Mouse (Mus musculus) midbrain, embryonic 13.5 days (tissue): Measurements from ENCODE around the gene Usp46. TPM values are rescaled to one million over a fixed set of nuclear protein-coding genes. Genes with fewer than 3 reads are reported as not detected.

ENCODE experiments used
- ATAC-seq: fragments of 200-750 bp; cut with Nextera tagmentation; 2 replicates; pipeline ENCODE4 v1.8.0; 2017; ENCODE audit warnings: mild to moderate bottlenecking, moderate TSS enrichment, moderate library complexity
- H3K27ac ChIP-seq: fragments of 300-500 bp; sonication (generic); 2 replicates; pipeline ENCODE4 v1.5.1; 2015; ENCODE audit warnings: inconsistent platforms, mild to moderate bottlenecking, moderate library complexity
- H3K27me3 ChIP-seq: fragments of 300-500 bp; sonication (generic); 2 replicates; pipeline ENCODE4 v1.6.1; 2015; ENCODE audit warnings: mild to moderate bottlenecking, inconsistent platforms
- H3K36me3 ChIP-seq: fragments of 300-500 bp; sonication (generic); 2 replicates; pipeline ENCODE4 v1.6.1; 2015; ENCODE audit warnings: mild to moderate bottlenecking, inconsistent platforms
- H3K4me1 ChIP-seq: fragments of 300-500 bp; sonication (generic); replicated peaks from 2 replicates; pipeline ENCODE4 v1.6.1; 2015; ENCODE audit warnings: inconsistent platforms
- H3K4me2 ChIP-seq: fragments of 300-500 bp; sonication (generic); replicated peaks from 2 replicates; pipeline ENCODE4 v1.6.1; 2015; ENCODE audit warnings: moderate library complexity, mild to moderate bottlenecking, inconsistent platforms
- H3K4me3 ChIP-seq: fragments of 300-500 bp; sonication (generic); replicated peaks from 2 replicates; pipeline ENCODE4 v1.5.1; 2015; ENCODE audit warnings: mild to moderate bottlenecking, inconsistent platforms
- H3K9ac ChIP-seq: fragments of 300-500 bp; sonication (generic); replicated peaks from 2 replicates; pipeline ENCODE4 v1.6.1; 2015; ENCODE audit warnings: mild to moderate bottlenecking, inconsistent platforms
- H3K9me3 ChIP-seq: fragments of 300-500 bp; sonication (generic); 2 replicates; pipeline ENCODE4 v1.6.1; 2016; ENCODE audit warnings: mild to moderate bottlenecking, inconsistent platforms
- WGBS: fragments of 180-500 bp; shearing (Covaris S2); methylation state at CpG from one replicate; pipeline ENCODE4 v1.1.7; 2015; 5-methylcytosine and 5-hydroxymethylcytosine counted together
- polyA plus RNA-seq: library from polyadenylated mRNA; unstranded; fragments of >200 nt; fragmentation: Nextera tagmentation; extraction: Ambion mirVana; gene quantifications from 2 replicates; pipeline ENCODE4 v1.2.1, GENCODE M21; 2015

The Usp46 gene
- polyA plus RNA-seq, 1 experiment from 2014 or later: 23.9 TPM

DNA sequence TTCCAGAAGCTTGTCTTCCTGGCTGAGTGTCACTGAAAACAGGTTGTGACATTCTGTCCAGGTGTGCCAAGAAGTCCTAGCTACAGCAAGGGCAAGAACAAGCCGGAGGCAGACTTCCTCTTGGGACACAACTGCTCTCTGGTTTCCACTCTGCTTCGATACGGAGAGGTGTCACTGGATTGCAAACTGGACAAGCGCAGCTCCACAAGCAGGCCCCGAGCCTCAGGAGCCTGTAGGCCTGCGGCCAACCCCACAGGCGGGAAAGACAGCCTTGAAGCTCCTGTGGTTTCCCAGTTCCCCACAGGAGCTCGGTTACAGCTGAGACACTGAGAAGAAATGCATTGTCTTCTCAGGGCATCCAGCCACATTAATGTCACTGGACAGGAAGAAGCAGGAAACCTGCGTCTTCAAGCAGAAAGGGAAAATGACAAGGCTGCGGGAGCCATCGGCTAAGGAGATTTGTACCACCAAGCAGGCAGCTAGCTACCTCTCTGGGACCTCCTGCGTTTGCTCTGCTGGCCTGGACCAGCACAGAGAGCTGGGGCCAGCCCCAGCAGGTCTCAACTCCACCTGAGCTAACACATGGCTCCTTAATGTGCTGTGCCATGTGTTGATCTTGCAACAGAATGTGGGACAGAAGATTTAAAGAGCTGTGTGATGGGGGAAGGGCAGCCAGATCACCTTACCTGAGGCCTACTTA, 1.7 kb downstream of the Usp46 start:
- H3K4me2 ChIP-seq: peak overlapping the region; percentile 83
- H3K4me1 ChIP-seq: peaks cover 36% of the 10 kb centered on the region
- H3K27ac ChIP-seq: peak overlapping the region; percentile 1; the same call in 1 of the 2 replicates
- peak overlapping the region; percentile 79 for H3K4me3 ChIP-seq
- H3K27me3 ChIP-seq: peaks cover 4% of the 10 kb centered on the region; the same call in 1 of the 2 replicates
- H3K9ac ChIP-seq: peak overlapping the region; percentile 51; the same call in 1 of the 2 replicates
- WGBS: 51% methylated on average over 12 of the region's 12 CpGs
- no peaks in the 10 kb centered on the region for H3K9me3 ChIP-seq
- no peak for ATAC-seq
- H3K36me3 ChIP-seq: no peaks in the 10 kb centered on the region

DNA sequence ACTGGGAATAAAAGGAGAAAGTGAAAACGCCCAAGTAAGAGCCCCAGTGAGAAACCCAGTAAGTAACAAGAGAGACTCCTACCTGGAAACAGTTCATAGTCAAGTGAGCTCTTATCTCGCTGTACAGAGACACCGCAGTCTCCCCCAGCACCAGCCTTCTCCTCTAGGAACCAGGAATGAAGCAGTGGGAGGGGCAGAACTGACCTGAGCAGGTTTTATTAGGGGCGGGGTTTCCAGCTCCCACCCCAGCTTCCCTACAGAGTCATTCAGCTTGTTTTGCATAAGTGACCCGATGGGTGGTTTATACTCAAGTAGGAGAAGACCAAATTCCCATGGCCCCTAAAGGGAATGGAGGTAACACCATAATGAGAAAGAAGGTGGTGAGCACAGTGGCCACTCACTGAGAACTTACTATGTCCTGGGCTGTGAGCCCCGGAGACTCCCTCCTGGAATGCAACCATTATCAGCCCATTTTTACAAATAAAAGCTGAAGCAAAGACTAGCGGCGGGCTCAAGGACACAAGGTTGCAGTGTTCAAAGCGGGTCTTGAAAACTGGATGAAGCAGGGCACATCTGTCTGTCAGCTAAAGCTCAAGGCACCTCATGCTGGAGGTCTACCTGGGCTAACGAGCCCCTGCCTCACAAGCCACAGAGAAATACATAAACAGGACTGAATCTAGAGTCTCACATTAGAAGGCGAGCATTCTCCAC, 2.5 kb downstream of the Usp46 start:
- no peak overlapping the region for H3K27ac ChIP-seq
- WGBS: 52% methylated on average over 11 of the region's 11 CpGs
- H3K4me3 ChIP-seq: no peak overlapping the region
- H3K27me3 ChIP-seq: peaks cover 4% of the 10 kb centered on the region; the same call in 1 of the 2 replicates
- no peaks in the 10 kb centered on the region for H3K9me3 ChIP-seq
- peaks cover 39% of the 10 kb centered on the region for H3K4me1 ChIP-seq
- H3K9ac ChIP-seq: no peak overlapping the region
- ATAC-seq: no peak
- H3K36me3 ChIP-seq: no peaks in the 10 kb centered on the region
- peak overlapping the region; percentile 83; the same call in 1 of the 2 replicates for H3K4me2 ChIP-seq

DNA sequence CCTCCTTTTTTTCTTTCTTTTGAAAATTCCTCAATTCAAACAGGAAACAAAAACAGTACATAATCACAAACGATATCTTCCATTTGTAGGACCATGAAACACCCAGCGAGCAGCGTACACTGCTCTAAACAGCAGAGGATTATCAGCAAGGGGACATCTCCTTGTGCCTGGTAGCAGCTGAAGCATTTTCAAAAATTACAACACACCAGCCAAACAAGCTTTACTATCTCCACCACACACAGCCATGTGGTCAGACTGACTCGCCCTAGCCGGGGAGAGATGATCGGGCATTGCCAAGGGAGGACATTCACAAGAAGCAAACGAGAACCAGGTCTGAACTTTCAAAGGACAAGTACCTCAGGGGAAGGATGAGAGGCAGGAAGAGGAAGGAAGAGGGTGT, 3.4 kb downstream of the Usp46 start:
- no peaks in the 10 kb centered on the region for H3K36me3 ChIP-seq
- no peak for ATAC-seq

DNA sequence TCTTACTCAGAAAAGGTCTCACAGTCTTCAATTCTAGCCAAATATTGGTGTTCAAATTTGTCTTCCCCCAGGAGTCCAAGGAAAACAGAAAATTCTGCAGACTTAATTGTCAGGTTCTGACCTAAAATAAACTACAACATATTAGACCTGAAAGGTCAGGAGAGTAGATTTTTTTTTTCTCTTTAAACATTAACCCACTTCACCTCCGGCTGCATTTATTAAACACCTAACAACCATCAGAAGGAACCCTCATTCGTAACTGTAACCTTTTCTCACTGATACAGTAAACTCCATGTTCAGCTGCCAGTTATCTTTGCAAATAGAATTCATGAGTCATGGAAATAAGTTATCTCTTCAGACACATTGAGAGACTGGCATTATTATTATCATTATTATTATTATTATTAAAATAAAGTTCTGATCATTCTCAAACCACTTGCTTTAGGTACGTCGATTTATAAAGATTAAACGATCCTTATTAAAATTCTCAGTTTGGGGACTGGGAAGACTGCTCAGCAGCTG, 4.9 kb downstream of the Usp46 start:
- Histone ChIP-seq H3K27me3 (no peaks in the 10 kb centered on the region), H3K4me3 (no peak overlapping the region), H3K4me1 (peaks cover 33% of the 10 kb centered on the region), H3K27ac (no peak overlapping the region), H3K9me3 (no peaks in the 10 kb centered on the region), H3K36me3 (no peaks in the 10 kb centered on the region), H3K9ac (no peak overlapping the region), H3K4me2 (no peak overlapping the region)
- WGBS: 91% methylated on average over 5 of the region's 5 CpGs
- no peak for ATAC-seq

More for the DNA sequence above, 3.4 kb downstream of the Usp46 start:
- no peak overlapping the region for H3K4me3 ChIP-seq
- no peaks in the 10 kb centered on the region for H3K9me3 ChIP-seq
- no peaks in the 10 kb centered on the region for H3K27me3 ChIP-seq
- H3K4me2 ChIP-seq: no peak overlapping the region
- H3K4me1 ChIP-seq: peaks cover 39% of the 10 kb centered on the region
- WGBS: 88% methylated on average over 7 of the region's 7 CpGs
- H3K9ac ChIP-seq: no peak overlapping the region
- no peak overlapping the region for H3K27ac ChIP-seq

DNA sequence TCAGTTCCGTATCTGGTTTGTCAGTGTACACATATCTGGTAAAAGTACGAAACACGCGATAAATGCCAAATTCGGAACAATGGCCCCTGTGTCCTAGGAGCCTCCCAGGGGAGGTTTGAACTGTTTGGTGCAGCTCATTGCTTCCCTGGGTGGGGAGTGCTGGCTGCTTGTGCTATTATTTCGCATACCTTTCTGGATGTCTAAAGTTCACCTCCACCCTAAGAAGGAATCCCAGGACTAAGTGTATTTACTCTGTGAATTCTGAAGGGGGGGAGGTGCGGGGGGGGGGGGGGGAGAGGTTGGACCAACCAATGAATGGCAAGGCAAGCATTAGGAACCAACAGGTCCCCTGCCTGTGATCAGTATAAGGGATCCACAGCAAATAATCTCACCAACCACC, 6.0 kb downstream of the Usp46 start:
- ATAC-seq: no peak
- H3K27me3 ChIP-seq: no peaks in the 10 kb centered on the region
- H3K9me3 ChIP-seq: no peaks in the 10 kb centered on the region
- peaks cover 31% of the 10 kb centered on the region for H3K4me1 ChIP-seq
- no peak overlapping the region for H3K9ac ChIP-seq
- H3K27ac ChIP-seq: no peak overlapping the region
- H3K4me3 ChIP-seq: no peak overlapping the region
- 96% methylated on average over 6 of the region's 7 CpGs for WGBS
- no peaks in the 10 kb centered on the region for H3K36me3 ChIP-seq
- no peak overlapping the region for H3K4me2 ChIP-seq

DNA sequence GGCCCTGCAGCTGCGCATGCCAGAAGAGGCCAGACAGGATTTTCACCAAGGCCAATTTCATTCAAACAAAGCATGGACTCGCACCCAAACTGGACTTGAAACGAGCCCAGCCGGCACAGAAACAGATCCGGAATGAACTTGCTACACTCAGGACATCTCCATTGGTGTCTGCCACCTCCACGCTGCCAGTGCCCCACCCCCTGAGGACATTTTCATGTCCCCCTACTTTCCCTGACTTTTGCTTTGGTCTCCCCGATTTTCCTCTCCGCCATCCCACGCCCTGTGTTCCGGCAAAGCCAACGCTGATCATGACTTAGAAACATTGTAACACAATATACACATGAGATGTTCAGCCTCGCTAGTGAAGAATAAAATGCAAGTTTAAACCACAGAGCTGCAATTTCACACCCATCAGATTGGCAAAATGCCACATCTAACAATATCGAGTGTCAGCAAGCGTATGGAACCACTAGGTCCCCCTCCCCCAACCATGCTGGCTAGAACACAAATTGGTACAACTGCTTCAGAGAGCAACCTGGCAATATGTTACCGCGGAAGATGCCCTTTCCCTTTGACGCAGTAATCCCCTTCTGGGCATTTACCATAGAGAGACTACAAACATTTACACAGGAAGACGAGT, 6.7 kb downstream of the Usp46 start:
- H3K4me3 ChIP-seq: no peak overlapping the region
- no peaks in the 10 kb centered on the region for H3K27me3 ChIP-seq
- H3K27ac ChIP-seq: no peak overlapping the region; the same call in 1 of the 2 replicates
- no peak overlapping the region for H3K9ac ChIP-seq
- 86% methylated on average over 18 of the region's 18 CpGs for WGBS
- no peak overlapping the region for H3K4me2 ChIP-seq
- no peaks in the 10 kb centered on the region for H3K36me3 ChIP-seq
- ATAC-seq: no peak
- H3K4me1 ChIP-seq: peaks cover 23% of the 10 kb centered on the region
- H3K9me3 ChIP-seq: no peaks in the 10 kb centered on the region

DNA sequence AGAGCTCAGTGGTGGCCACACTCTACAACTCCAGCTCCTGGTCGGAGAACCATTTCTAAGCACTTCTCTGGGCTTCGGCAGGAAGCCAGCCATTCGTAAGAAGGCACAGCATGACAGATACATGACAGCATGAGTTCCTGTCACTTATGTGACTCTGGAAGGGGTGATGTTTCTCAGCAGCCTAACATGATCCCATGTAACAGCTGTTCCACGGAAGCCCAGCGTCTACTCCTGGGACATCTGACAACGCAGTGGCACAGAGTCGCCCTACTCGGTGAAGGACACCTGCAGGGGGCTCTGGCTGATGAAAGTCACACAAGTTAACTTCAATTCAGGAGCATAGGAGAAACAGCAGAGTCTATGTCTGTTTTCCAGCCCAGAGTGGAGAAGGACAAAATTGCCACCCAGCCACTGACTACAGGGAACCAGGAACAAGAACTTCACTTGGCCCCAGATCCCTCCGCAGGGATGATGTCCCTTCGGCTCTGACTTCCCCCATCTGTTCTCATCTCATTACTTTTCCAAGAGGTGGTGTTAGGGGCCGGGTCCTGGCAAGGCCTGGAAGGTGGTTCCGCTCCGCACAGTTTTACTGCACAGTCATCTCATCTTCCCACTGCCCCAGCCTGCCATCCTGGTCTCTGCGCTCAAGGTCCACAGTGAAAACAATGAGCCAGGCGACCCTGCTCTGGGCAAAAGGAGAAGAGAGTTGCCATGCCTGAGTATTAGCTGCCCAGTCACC, 15.9 kb downstream of the Usp46 start:
- Histone ChIP-seq H3K4me3 (no peak overlapping the region), H3K27ac (no peak overlapping the region), H3K27me3 (no peaks in the 10 kb centered on the region), H3K9ac (no peak overlapping the region), H3K4me2 (no peak overlapping the region), H3K9me3 (no peaks in the 10 kb centered on the region), H3K4me1 (0 out of 2 replicates have a peak, but pooled peaks cover 6% of the 10 kb centered on the region), H3K36me3 (no peaks in the 10 kb centered on the region)
- no peak for ATAC-seq
- 90% methylated on average over 15 of the region's 15 CpGs for WGBS

DNA sequence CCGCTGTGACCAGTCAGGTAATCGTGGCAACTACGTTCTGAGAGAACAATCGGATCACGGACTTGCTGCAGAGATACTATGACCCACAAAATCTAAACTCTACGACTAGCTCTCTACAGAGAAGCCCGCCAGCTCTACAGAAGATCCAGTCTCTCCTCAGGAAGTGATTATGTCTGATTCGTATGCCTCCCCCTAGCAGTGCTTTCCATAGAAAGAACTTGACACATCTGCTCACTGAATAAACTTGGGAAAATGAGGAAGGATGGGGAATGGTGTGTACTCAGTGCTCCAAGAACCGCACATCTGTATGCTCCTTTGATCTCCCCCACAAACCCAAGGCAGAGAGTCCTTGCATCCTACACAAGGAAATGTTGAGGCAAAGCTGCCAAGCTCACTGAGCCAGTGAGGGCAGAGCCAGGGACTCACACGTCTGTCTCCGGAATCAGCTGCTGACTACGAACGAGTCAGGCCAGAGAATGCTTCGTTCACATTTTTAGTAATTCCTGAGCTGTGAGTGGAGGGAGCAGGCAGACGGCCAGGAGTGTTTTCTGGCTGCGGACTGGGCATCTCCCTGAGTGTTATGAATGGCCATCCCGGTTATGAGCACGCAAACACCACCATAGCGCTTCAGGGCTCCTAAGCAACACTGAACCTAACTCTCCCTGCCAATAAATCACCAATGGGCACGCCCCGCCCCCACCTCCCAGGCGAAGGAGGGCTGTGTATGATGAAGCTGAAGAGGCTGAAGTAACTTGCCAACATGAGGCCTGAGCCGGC, 16.6 kb downstream of the Usp46 start:
- ATAC-seq: no peak

DNA sequence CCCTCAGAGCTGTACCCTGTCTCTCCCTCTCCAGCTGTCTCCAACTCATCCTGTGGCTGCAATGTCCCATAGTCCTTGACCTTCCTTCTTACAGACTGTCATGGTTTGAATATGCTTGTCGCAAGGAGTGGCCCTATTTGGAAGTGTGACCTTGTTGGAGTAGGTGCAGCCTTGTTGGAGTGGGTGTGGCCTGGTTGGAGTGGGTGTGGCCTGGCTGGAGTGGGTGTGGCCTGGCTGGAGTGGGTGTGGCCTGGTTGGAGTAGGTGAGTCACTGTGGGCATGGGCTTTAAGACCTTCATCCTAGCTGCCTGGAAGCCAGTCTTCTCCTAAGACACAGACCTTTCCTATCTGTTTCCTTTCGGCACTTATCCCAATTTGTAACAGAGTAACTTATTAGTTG, 17.3 kb downstream of the Usp46 start:
- no peaks in the 10 kb centered on the region for H3K36me3 ChIP-seq
- H3K4me1 ChIP-seq: peaks cover 6% of the 10 kb centered on the region; the same call in 1 of the 2 replicates
- ATAC-seq: no peak
- H3K9me3 ChIP-seq: no peaks in the 10 kb centered on the region
- H3K4me3 ChIP-seq: no peak overlapping the region
- H3K27ac ChIP-seq: no peak overlapping the region
- H3K4me2 ChIP-seq: no peak overlapping the region
- no peaks in the 10 kb centered on the region for H3K27me3 ChIP-seq
- H3K9ac ChIP-seq: no peak overlapping the region
- WGBS: 96% methylated on average over 2 of the region's 2 CpGs

More for the DNA sequence above, 16.6 kb downstream of the Usp46 start:
- no peak overlapping the region for H3K4me2 ChIP-seq
- H3K27me3 ChIP-seq: no peaks in the 10 kb centered on the region
- H3K9ac ChIP-seq: no peak overlapping the region
- H3K9me3 ChIP-seq: no peaks in the 10 kb centered on the region
- H3K36me3 ChIP-seq: no peaks in the 10 kb centered on the region
- 94% methylated on average over 23 of the region's 23 CpGs for WGBS
- H3K4me1 ChIP-seq: 0 out of 2 replicates have a peak, but pooled peaks cover 6% of the 10 kb centered on the region
- H3K27ac ChIP-seq: no peak overlapping the region
- no peak overlapping the region for H3K4me3 ChIP-seq

DNA sequence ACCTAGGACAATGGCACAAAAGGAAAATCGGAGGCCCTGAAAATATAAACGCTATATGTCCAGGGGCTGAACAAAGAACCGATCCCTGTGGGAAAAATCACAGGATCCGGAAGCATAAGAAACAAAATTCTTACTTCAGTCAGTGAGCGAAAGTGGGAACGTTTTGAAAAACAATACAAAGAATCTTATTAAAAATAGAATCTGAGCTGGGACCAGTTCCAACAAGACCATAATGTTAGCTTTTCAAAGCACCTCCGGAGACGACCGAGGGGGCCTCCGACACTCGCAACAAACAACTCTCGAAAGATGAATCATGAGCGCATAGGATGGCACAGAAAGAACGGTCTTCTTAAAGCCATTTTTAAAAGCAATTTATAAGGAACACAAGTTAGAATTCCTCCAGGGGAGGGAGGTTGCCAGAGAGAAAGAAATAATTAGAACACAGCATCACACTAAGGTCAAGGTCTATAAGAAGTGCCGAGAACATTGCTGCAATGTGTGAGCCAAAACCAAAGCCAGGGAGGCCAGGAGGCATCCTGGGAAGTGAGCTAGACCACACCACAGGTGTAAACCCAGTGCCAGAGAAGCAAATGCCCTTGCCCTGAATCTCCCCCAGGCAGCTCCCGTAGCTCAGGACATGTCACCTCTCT, 19.3 kb downstream of the Usp46 start:
- H3K4me2 ChIP-seq: no peak overlapping the region
- H3K9me3 ChIP-seq: no peaks in the 10 kb centered on the region
- no peaks in the 10 kb centered on the region for H3K27me3 ChIP-seq
- no peaks in the 10 kb centered on the region for H3K36me3 ChIP-seq
- H3K4me3 ChIP-seq: no peak overlapping the region
- H3K9ac ChIP-seq: no peak overlapping the region
- no peak for ATAC-seq
- H3K27ac ChIP-seq: no peak overlapping the region
- H3K4me1 ChIP-seq: peaks cover 25% of the 10 kb centered on the region
- WGBS: 88% methylated on average over 16 of the region's 16 CpGs
